Mouse (Mus musculus) bone marrow macrophage, adult 2 months (primary cell): Measurements from ENCODE around the gene Nell1. TPM values are rescaled to one million over a fixed set of nuclear protein-coding genes. Genes with fewer than 3 reads are reported as not detected.

Source experiments
- H3K27ac ChIP-seq: 2 replicates; pipeline ENCODE4 v1.5.1; 2012; ENCODE audit warnings: low read depth, low read length; ENCODE audit not compliant: insufficient read depth
- H3K4me1 ChIP-seq: 2 replicates; pipeline ENCODE4 v1.6.1; 2012; ENCODE audit warnings: low read length; ENCODE audit not compliant: control insufficient read depth, insufficient read depth
- H3K4me3 ChIP-seq: 2 replicates; pipeline ENCODE4 v1.5.1; 2012; ENCODE audit warnings: mild to moderate bottlenecking, low read length, moderate library complexity; ENCODE audit not compliant: insufficient read depth
- CTCF ChIP-seq: IDR thresholded peaks from 2 replicates; pipeline ENCODE4 v1.5.1; 2012; ENCODE audit warnings: low read depth, mild to moderate bottlenecking, low read length, moderate library complexity
- POLR2A ChIP-seq: IDR thresholded peaks from 2 replicates; pipeline ENCODE4 v1.6.1; 2012; ENCODE audit warnings: mild to moderate bottlenecking, low read depth, low read length, borderline replicate concordance
- polyA plus RNA-seq: library from polyadenylated mRNA; stranded (reverse); fragments of >200 nt; gene quantifications from 2 replicates; pipeline ENCODE4 v1.2.4, GENCODE M21; 2012; ENCODE audit not compliant: missing spikeins, insufficient read depth, insufficient read length

Nell1 gene
- polyA plus RNA-seq, 1 experiment, result not detected

- Histone ChIP-seq H3K4me3 (no peak overlapping the region), H3K27ac (no peak overlapping the region), H3K4me1 (no peaks in the 10 kb centered on the region)
- TF ChIP-seq CTCF (no peak), POLR2A (no peak)
These were observed 187.9 kb downstream of the Nell1 start for GRCm38 (mm10) chr7:50162602-50163001.

- no peaks in the 10 kb centered on the region for H3K4me1 ChIP-seq
- H3K4me3 ChIP-seq, result no peak overlapping the region
- TF ChIP-seq CTCF (no peak), POLR2A (no peak)
- no peak overlapping the region for H3K27ac ChIP-seq
These were observed 194.1 kb downstream of the Nell1 start for GRCm38 (mm10) chr7:50168778-50169177.

- Histone ChIP-seq H3K4me1 (no peaks in the 10 kb centered on the region), H3K4me3 (no peak overlapping the region), H3K27ac (no peak overlapping the region)
- no peak for TF ChIP-seq CTCF
These were observed 211.6 kb downstream of the Nell1 start for GRCm38 (mm10) chr7:50186306-50186705.

- no peak overlapping the region for H3K27ac ChIP-seq
- H3K4me3 ChIP-seq, result no peak overlapping the region
- H3K4me1 ChIP-seq, result no peaks in the 10 kb centered on the region
- no peak for TF ChIP-seq POLR2A
- no peak for TF ChIP-seq CTCF
These were observed 219.3 kb downstream of the Nell1 start for GRCm38 (mm10) chr7:50193955-50194354.

- H3K4me3 ChIP-seq, result no peak overlapping the region
- TF ChIP-seq POLR2A, result no peak
- H3K27ac ChIP-seq, result no peak overlapping the region
- no peaks in the 10 kb centered on the region for H3K4me1 ChIP-seq
These were observed 220.5 kb downstream of the Nell1 start for GRCm38 (mm10) chr7:50195080-50195611.

GRCm38 (mm10) chr7:50205268-50205667 is 230.6 kb downstream of the Nell1 start:
- Histone ChIP-seq H3K27ac (no peak overlapping the region), H3K4me1 (no peaks in the 10 kb centered on the region), H3K4me3 (no peak overlapping the region)
- no peak for TF ChIP-seq CTCF
- TF ChIP-seq POLR2A, result no peak

GRCm38 (mm10) chr7:50210678-50211251 is 236.1 kb downstream of the Nell1 start:
- Histone ChIP-seq H3K27ac (no peak overlapping the region), H3K4me1 (no peaks in the 10 kb centered on the region), H3K4me3 (no peak overlapping the region)
- no peak for TF ChIP-seq POLR2A
- no peak for TF ChIP-seq CTCF

- Histone ChIP-seq H3K27ac (no peak overlapping the region), H3K4me1 (no peaks in the 10 kb centered on the region), H3K4me3 (no peak overlapping the region)
- TF ChIP-seq POLR2A (no peak), CTCF (no peak)
These were observed 247.2 kb downstream of the Nell1 start for GRCm38 (mm10) chr7:50221849-50222248.

- no peak overlapping the region for H3K4me3 ChIP-seq
- no peaks in the 10 kb centered on the region for H3K4me1 ChIP-seq
- no peak for TF ChIP-seq CTCF
- TF ChIP-seq POLR2A, result no peak
- no peak overlapping the region for H3K27ac ChIP-seq
These were observed 252.0 kb downstream of the Nell1 start for GRCm38 (mm10) chr7:50226621-50227020.

- no peak for TF ChIP-seq CTCF
- TF ChIP-seq POLR2A, result no peak
- no peaks in the 10 kb centered on the region for H3K4me1 ChIP-seq
- H3K27ac ChIP-seq, result no peak overlapping the region
- H3K4me3 ChIP-seq, result no peak overlapping the region
These were observed 253.6 kb downstream of the Nell1 start for GRCm38 (mm10) chr7:50228273-50228672.

GRCm38 (mm10) chr7:50241213-50241612 is 266.5 kb downstream of the Nell1 start:
- no peaks in the 10 kb centered on the region for H3K4me1 ChIP-seq
- no peak for TF ChIP-seq POLR2A
- H3K4me3 ChIP-seq, result no peak overlapping the region
- no peak overlapping the region for H3K27ac ChIP-seq
